Mouse (Mus musculus) heart, embryonic 12.5 days (tissue): Measurements from ENCODE around the gene Mboat2. TPM values are rescaled to one million over a fixed set of nuclear protein-coding genes. Genes with fewer than 3 reads are reported as not detected.

ENCODE experiments used
- ATAC-seq: fragments of 200-750 bp; cut with Nextera tagmentation; 2 replicates; pipeline ENCODE4 v1.8.0; 2017; ENCODE audit warnings: moderate TSS enrichment, moderate library complexity; ENCODE audit not compliant: insufficient number of reproducible peaks, low FRiP score
- H3K27ac ChIP-seq: fragments of 300-500 bp; sonication (generic); 2 replicates; pipeline ENCODE4 v1.5.1; 2016; ENCODE audit warnings: mild to moderate bottlenecking, moderate library complexity; ENCODE audit not compliant: poor library complexity, severe bottlenecking
- H3K27me3 ChIP-seq: fragments of 300-500 bp; sonication (generic); replicated peaks from 2 replicates; pipeline ENCODE4 v1.6.1; 2016; ENCODE audit warnings: mild to moderate bottlenecking, moderate library complexity
- H3K36me3 ChIP-seq: fragments of 300-500 bp; sonication (generic); 2 replicates; pipeline ENCODE4 v1.6.1; 2016; ENCODE audit warnings: mild to moderate bottlenecking, moderate library complexity
- H3K4me1 ChIP-seq: fragments of 300-500 bp; sonication (generic); replicated peaks from 2 replicates; pipeline ENCODE4 v1.6.1; 2016; ENCODE audit warnings: mild to moderate bottlenecking
- H3K4me2 ChIP-seq: fragments of 300-500 bp; sonication (generic); 2 replicates; pipeline ENCODE4 v1.6.1; 2016; ENCODE audit warnings: mild to moderate bottlenecking, moderate library complexity
- H3K4me3 ChIP-seq: fragments of 300-500 bp; sonication (generic); 2 replicates; pipeline ENCODE4 v1.5.1; 2016; ENCODE audit warnings: mild to moderate bottlenecking
- H3K9ac ChIP-seq: fragments of 300-500 bp; sonication (generic); 2 replicates; pipeline ENCODE4 v1.6.1; 2016; ENCODE audit warnings: mild to moderate bottlenecking, moderate library complexity
- H3K9me3 ChIP-seq: fragments of 300-500 bp; sonication (generic); replicated peaks from 2 replicates; pipeline ENCODE4 v1.6.1; 2016; ENCODE audit warnings: mild to moderate bottlenecking, moderate library complexity
- whole genome bisulfite sequencing: fragments of 180-500 bp; shearing (Covaris S2); methylation state at CpG from one replicate; pipeline ENCODE4 v1.1.7; 2016; 5-methylcytosine and 5-hydroxymethylcytosine counted together
- polyA plus RNA-seq: library from polyadenylated mRNA; unstranded; fragments of >200 nt; fragmentation: Nextera tagmentation; extraction: Ambion mirVana; gene quantifications from 2 replicates; pipeline ENCODE4 v1.2.1, GENCODE M21; 2016

Gene Mboat2
- polyA plus RNA-seq, 1 experiment from 2014 or later = 37.1 TPM

- H3K27ac ChIP-seq = no peak overlapping the region
- no peak overlapping the region for H3K9ac ChIP-seq
- H3K9me3 ChIP-seq = 0 out of 2 replicates have a peak, but pooled peaks cover 4% of the 10 kb centered on the region
- 58% methylated on average over 3 of the region's 3 CpGs for WGBS
- H3K36me3 ChIP-seq = peaks cover 39% of the 10 kb centered on the region
- H3K27me3 ChIP-seq = no peaks in the 10 kb centered on the region
- H3K4me3 ChIP-seq = no peak overlapping the region
- no peak overlapping the region for H3K4me2 ChIP-seq
- peaks cover 4% of the 10 kb centered on the region; the same call in 1 of the 2 replicates for H3K4me1 ChIP-seq
- no peak for ATAC-seq
Observed at GRCm38 (mm10) chr12:24948344-24948743, 117.7 kb downstream of the Mboat2 start.

DNA sequence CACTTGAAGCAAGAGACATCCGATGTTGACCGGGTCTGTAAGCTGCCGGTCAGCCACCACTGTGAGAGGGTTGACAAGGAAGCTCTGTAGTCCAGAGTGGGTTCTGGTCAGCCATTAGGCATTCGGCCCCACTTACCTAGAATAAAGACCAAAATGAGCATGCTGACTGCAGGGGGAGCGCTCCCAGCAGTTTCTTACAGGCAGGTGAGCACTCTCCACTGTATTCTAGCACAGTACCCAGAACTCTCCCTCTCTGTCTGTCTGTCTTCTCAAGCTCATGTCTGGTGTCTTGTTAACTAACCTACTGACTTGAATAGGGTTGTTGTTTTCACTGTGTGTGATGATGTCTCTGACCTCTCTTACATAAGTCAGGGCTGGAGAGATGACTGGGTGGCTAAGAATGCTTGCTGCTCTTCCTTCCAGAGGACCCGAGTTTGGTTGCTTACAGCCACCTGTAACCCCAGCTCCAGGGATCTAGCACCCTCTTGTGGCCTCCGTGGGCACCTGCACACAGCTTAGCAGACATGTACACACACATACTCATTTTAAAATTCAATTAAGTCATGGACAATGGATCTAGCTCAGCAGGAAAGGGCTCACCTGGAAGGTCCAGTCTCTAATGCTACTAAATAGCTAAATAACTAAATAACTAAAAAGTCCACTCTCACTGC is 119.8 kb downstream of the Mboat2 start:
- Histone ChIP-seq H3K4me2 (no peak overlapping the region), H3K27ac (no peak overlapping the region), H3K27me3 (no peaks in the 10 kb centered on the region), H3K4me3 (no peak overlapping the region), H3K4me1 (no peaks in the 10 kb centered on the region), H3K36me3 (peaks cover 51% of the 10 kb centered on the region), H3K9me3 (0 out of 2 replicates have a peak, but pooled peaks cover 4% of the 10 kb centered on the region), H3K9ac (no peak overlapping the region)
- WGBS = 90% methylated on average over 7 of the region's 7 CpGs
- ATAC-seq = no peak

GRCm38 (mm10) chr12:24952147-24952546 is 121.5 kb downstream of the Mboat2 start:
- H3K27me3 ChIP-seq = no peaks in the 10 kb centered on the region
- WGBS = 54% methylated on average over 6 of the region's 6 CpGs
- 0 out of 2 replicates have a peak, but pooled peaks cover 4% of the 10 kb centered on the region for H3K9me3 ChIP-seq
- no peak overlapping the region for H3K27ac ChIP-seq
- H3K4me1 ChIP-seq = no peaks in the 10 kb centered on the region
- no peak overlapping the region for H3K4me2 ChIP-seq
- no peak overlapping the region for H3K9ac ChIP-seq
- H3K36me3 ChIP-seq = peaks cover 48% of the 10 kb centered on the region
- H3K4me3 ChIP-seq = no peak overlapping the region
- ATAC-seq = no peak; the same call in 1 of the 2 replicates

GRCm38 (mm10) chr12:24955137-24955536 is 124.5 kb downstream of the Mboat2 start:
- 39% methylated on average over 9 of the region's 9 CpGs for WGBS
- 0 out of 2 replicates have a peak, but pooled peaks cover 4% of the 10 kb centered on the region for H3K9me3 ChIP-seq
- H3K27ac ChIP-seq = no peak overlapping the region
- H3K36me3 ChIP-seq = peaks cover 48% of the 10 kb centered on the region
- H3K4me1 ChIP-seq = peaks cover 11% of the 10 kb centered on the region; the same call in 1 of the 2 replicates
- no peak overlapping the region for H3K4me3 ChIP-seq
- ATAC-seq = no peak
- no peak overlapping the region for H3K9ac ChIP-seq
- no peaks in the 10 kb centered on the region for H3K27me3 ChIP-seq
- no peak overlapping the region for H3K4me2 ChIP-seq

GRCm38 (mm10) chr12:24958526-24958925 is 127.8 kb downstream of the Mboat2 start:
- Histone ChIP-seq H3K36me3 (peaks cover 27% of the 10 kb centered on the region), H3K27me3 (no peaks in the 10 kb centered on the region), H3K4me3 (no peak overlapping the region), H3K4me2 (no peak overlapping the region), H3K27ac (no peak overlapping the region), H3K9me3 (no peaks in the 10 kb centered on the region), H3K4me1 (peaks cover 21% of the 10 kb centered on the region), H3K9ac (no peak overlapping the region)
- no peak for ATAC-seq
- WGBS = 85% methylated on average over 3 of the region's 3 CpGs

- Histone ChIP-seq H3K27ac (no peak overlapping the region), H3K27me3 (no peaks in the 10 kb centered on the region), H3K4me2 (no peak overlapping the region), H3K4me1 (peaks cover 25% of the 10 kb centered on the region), H3K9ac (no peak overlapping the region), H3K9me3 (peaks cover 3% of the 10 kb centered on the region; the same call in 1 of the 2 replicates), H3K36me3 (peaks cover 10% of the 10 kb centered on the region), H3K4me3 (no peak overlapping the region)
- no peak for ATAC-seq
- 85% methylated on average over 7 of the region's 7 CpGs for WGBS
Observed at GRCm38 (mm10) chr12:24961821-24962220, 131.1 kb downstream of the Mboat2 start.

DNA sequence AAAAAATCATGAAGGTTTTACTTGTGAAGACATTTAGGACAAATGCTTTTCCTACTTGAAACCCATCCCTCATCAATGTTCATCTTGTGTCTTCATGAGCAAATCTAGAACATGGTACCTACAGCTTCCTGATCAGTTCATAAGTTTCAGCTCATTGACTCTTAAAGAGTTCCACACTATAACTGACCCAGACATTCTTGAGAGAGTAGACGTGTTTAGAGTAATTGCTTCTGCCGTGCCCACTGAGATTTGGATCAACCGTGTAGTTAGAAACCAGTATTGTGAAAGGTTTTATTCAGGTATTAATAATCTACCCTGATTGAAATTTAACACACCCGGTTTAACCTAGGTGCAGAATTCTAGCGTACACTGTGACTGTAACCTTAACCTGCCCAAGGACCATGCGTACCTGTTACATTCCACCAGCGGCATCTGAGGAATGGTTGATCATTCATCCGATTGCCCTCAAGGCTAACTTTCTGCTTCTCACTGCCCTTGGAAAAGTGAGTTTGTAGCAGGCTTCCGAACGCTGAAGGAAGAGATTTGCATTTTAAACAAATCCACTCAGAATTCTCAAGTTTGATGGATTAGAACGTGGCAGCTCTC is 131.8 kb downstream of the Mboat2 start:
- Histone ChIP-seq H3K9me3 (peaks cover 5% of the 10 kb centered on the region; the same call in 1 of the 2 replicates), H3K27ac (no peak overlapping the region), H3K36me3 (peaks cover 10% of the 10 kb centered on the region), H3K4me1 (peaks cover 25% of the 10 kb centered on the region), H3K9ac (no peak overlapping the region), H3K4me2 (no peak overlapping the region), H3K4me3 (no peak overlapping the region), H3K27me3 (no peaks in the 10 kb centered on the region)
- no peak for ATAC-seq
- 81% methylated on average over 11 of the region's 11 CpGs for WGBS

GRCm38 (mm10) chr12:24963393-24964022 is 132.8 kb downstream of the Mboat2 start:
- Histone ChIP-seq H3K4me2 (peak overlapping the region; percentile 68), H3K36me3 (peaks cover 10% of the 10 kb centered on the region), H3K27me3 (no peaks in the 10 kb centered on the region), H3K4me3 (peak overlapping the region; percentile 33), H3K9ac (peak overlapping the region; percentile 56; the same call in 1 of the 2 replicates), H3K9me3 (peaks cover 5% of the 10 kb centered on the region; the same call in 1 of the 2 replicates), H3K4me1 (peaks cover 23% of the 10 kb centered on the region), H3K27ac (peak overlapping the region; percentile 75)
- 38% methylated on average over 13 of the region's 13 CpGs for WGBS
- ATAC-seq = peak; percentile 51; the same call in 1 of the 2 replicates

DNA sequence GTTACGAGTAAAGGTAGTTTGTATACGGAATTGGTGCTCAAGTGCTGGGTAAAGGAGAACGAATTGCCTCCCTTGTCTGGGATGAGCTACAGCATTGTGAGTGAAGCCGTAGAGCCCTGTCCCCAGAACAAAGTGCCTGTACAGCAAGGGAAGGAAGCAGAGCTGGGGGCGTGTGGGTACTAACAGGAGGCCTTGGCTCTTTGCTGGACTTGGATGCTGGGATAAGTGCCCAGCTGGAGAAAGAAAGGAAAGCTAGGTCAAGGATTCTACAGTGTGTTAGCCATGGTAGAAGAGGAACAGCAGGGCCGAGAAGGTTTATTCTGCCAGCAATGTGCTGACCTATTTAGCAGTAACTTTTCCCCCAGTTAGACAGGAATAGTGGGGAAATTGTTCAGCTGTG is 134.7 kb downstream of the Mboat2 start:
- Histone ChIP-seq H3K4me2 (no peak overlapping the region), H3K27ac (no peak overlapping the region), H3K27me3 (no peaks in the 10 kb centered on the region), H3K9me3 (peaks cover 5% of the 10 kb centered on the region; the same call in 1 of the 2 replicates), H3K36me3 (peaks cover under 1% of the 10 kb centered on the region; the same call in 1 of the 2 replicates), H3K4me1 (peaks cover 14% of the 10 kb centered on the region), H3K4me3 (no peak overlapping the region), H3K9ac (no peak overlapping the region)
- ATAC-seq = no peak
- 78% methylated on average over 6 of the region's 6 CpGs for WGBS

DNA sequence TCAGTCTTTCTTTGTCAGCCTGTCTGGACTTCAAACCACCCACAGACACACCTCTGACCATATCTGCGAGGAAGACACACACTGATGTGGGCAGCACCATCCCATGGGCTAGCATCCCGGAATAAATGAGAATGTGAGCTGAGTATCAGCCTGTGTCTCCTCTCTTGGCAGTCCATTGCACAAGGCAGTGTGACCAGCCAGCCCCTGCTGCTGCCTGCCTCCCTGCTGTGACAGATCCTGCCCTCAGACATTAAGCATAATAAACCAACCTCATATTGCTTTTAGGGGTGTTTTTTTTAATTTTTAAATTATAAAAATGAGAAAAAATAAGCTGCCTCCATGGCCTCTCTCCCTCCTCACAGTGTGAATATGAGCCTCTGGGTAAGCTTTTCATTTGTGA is 135.4 kb downstream of the Mboat2 start:
- peaks cover 5% of the 10 kb centered on the region; the same call in 1 of the 2 replicates for H3K9me3 ChIP-seq
- WGBS = 85% methylated on average over 2 of the region's 2 CpGs
- no peak overlapping the region for H3K27ac ChIP-seq

More for the DNA sequence above, 135.4 kb downstream of the Mboat2 start:
- Histone ChIP-seq H3K36me3 (no peaks in the 10 kb centered on the region), H3K4me3 (no peak overlapping the region), H3K27me3 (no peaks in the 10 kb centered on the region), H3K4me2 (no peak overlapping the region), H3K9ac (no peak overlapping the region), H3K4me1 (peaks cover 14% of the 10 kb centered on the region)
- no peak for ATAC-seq
